Mouse (Mus musculus) testis, adult 2 months (tissue): ENCODE results near the gene St6galnac3.

ENCODE experiments used
- CTCF ChIP-seq: fragments of 200-500 bp; IDR thresholded peaks from 2 replicates; pipeline ENCODE4 v1.5.1; 2012; ENCODE audit warnings: low read depth, mild to moderate bottlenecking, inconsistent platforms, low read length, moderate library complexity; ENCODE audit not compliant: control insufficient read depth, insufficient read depth, insufficient replicate concordance
- POLR2A ChIP-seq: fragments of 200-500 bp; IDR thresholded peaks from 2 replicates; pipeline ENCODE4 v1.6.1; 2012; ENCODE audit warnings: low read depth, mild to moderate bottlenecking, inconsistent platforms, low read length, moderate library complexity; ENCODE audit not compliant: control insufficient read depth

GRCm38 (mm10) chr3:153675073-153675472 lies 49.9 kb downstream of the St6galnac3 start:
- TF ChIP-seq CTCF: peak; percentile 95
- no peak for TF ChIP-seq POLR2A
